Comparison of ENCODE assay signal across 9 mouse cellular contexts in the genomic region with DNA sequence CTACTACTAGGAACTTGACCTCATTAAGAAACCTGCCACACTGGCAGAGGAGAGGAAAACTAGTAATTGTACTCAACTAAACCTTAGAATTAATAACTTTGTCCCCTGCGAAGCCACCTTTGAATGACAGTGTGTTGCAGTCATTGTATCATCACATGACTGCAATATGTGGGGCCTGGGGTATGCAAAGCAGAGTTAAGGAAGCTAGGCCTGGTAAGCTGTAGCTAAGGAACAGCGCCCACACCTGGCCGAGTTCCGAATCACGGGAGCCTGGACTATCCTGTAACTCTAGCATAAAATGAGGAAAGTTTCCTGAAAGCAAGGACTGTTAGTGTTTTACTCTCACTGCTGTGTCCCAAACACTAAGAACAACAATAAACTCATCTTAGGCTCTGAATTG. TPM values are rescaled to one million over a fixed set of nuclear protein-coding genes. Genes with fewer than 3 reads are reported as not detected.
A peak's percentile ranks its signal among the peaks of the same experiment; 100 is the strongest.
DNase-seq lines count a peak whose midpoint lies in the region; ATAC-seq and TF ChIP-seq lines count a peak whose summit lies in the region.
"Had no signal": no experiment of that assay in that cellular context is flagged by ENCODE, and none has a peak within 500 bp of the region (broad histone marks: within the 10 kb centered on the region; RNA-seq: fewer than 3 reads in every experiment).

No protein-coding gene starts in this region.

- H3K27me3 ChIP-seq in forebrain, embryonic 12.5 days = no peaks in the 10 kb centered on the region
- H3K27me3 ChIP-seq in midbrain, embryonic 15.5 days (replicated peaks) = no peaks in the 10 kb centered on the region

- H3K4me2 ChIP-seq in forebrain, embryonic 12.5 days = no peak overlapping the region
- no peak overlapping the region for H3K4me2 ChIP-seq in midbrain, embryonic 15.5 days

- H3K27ac ChIP-seq in gastrocnemius, adult 2 months = no peak overlapping the region
- no peak overlapping the region for H3K27ac ChIP-seq in forebrain, embryonic 12.5 days
- H3K27ac ChIP-seq in midbrain, embryonic 15.5 days = no peak overlapping the region

- H3K9ac ChIP-seq in forebrain, embryonic 12.5 days = no peak overlapping the region
- H3K9ac ChIP-seq in midbrain, embryonic 15.5 days = no peak overlapping the region

- ATAC-seq in forebrain, embryonic 12.5 days (ENCODE audit: low FRiP score) = no peak
- no peak for ATAC-seq in midbrain, embryonic 15.5 days (replicated peaks)

- no peak overlapping the region for H3K4me3 ChIP-seq in gastrocnemius, adult 2 months
- no peak overlapping the region for H3K4me3 ChIP-seq in forebrain, embryonic 12.5 days (replicated peaks)
- H3K4me3 ChIP-seq in midbrain, embryonic 15.5 days = no peak overlapping the region
- H3K4me3 ChIP-seq: megakaryocyte, embryonic 14.5 days had no signal

- peak; percentile 42; the same call in 1 of the 2 replicates for TF ChIP-seq CTCF in gastrocnemius, adult 2 months (IDR thresholded peaks at IDR 0.05)

- 44% methylated on average over 5 of the region's 5 CpGs for WGBS in forebrain, embryonic 12.5 days
- WGBS in midbrain, embryonic 15.5 days = 52% methylated on average over 5 of the region's 5 CpGs

- H3K36me3 ChIP-seq in forebrain, embryonic 12.5 days (replicated peaks) = no peaks in the 10 kb centered on the region
- no peaks in the 10 kb centered on the region for H3K36me3 ChIP-seq in midbrain, embryonic 15.5 days (replicated peaks)

- H3K4me1 ChIP-seq in forebrain, embryonic 12.5 days = no peaks in the 10 kb centered on the region
- no peaks in the 10 kb centered on the region for H3K4me1 ChIP-seq in midbrain, embryonic 15.5 days

- no peaks in the 10 kb centered on the region for H3K9me3 ChIP-seq in forebrain, embryonic 12.5 days
- H3K9me3 ChIP-seq in midbrain, embryonic 15.5 days = no peaks in the 10 kb centered on the region
- H3K9me3 ChIP-seq: megakaryocyte, embryonic 14.5 days had no signal

- intact Hi-C loops in gastrocnemius, adult 2 months (cut with DNase I) = no loop called here

- DNase-seq in gastrocnemius, adult 2 months = peak; percentile 24
- DNase-seq in gastrocnemius, adult 8-10 months (ENCODE audit: low spot score in 2 of 2) = no peak
- peak; percentile 9 to 12 for DNase-seq in lung, adult 18-20 months
- no peak for DNase-seq in lung, postnatal 25 days (ENCODE audit: low spot score)
- DNase-seq in adrenal gland, postnatal 25 days = peak; percentile 45
- peak; percentile 11 for DNase-seq in retina, postnatal 1 day

RNA-seq across cellular contexts. Expression of gene Skap2, which starts 33.2 kb away (rescaled TPM):
- total RNA-seq in gastrocnemius, adult 2 months (2021) = 1 to 10 TPM; 1.9 to 4.0 TPM
- total RNA-seq in gastrocnemius, adult 8-10 months (2022) = 1 to 10 TPM; 2.9 to 6.1 (median 3.1) TPM
- 40.9 and 48.2 TPM in 2 replicates for total RNA-seq in adrenal gland, postnatal 25 days (2021)
- 5.7 and 6.6 TPM in 2 replicates for polyA plus RNA-seq in forebrain, embryonic 12.5 days (2016; fragmentation: Nextera tagmentation; extraction: Ambion mirVana)
- polyA plus RNA-seq in midbrain, embryonic 15.5 days (2015; fragmentation: Nextera tagmentation; extraction: Ambion mirVana) = 4.8 and 5.4 TPM in 2 replicates

Comparison
In these comparisons a context has a peak if more than half of its experiments do, and no peak if none do; other contexts are left out.
1. DNase-seq: peak in gastrocnemius, adult 2 months (single experiment), lung, adult 18-20 months (2 of 2), adrenal gland, postnatal 25 days (single experiment) and retina, postnatal 1 day (single experiment); none in gastrocnemius, adult 8-10 months (0 of 2) and lung, postnatal 25 days (single experiment).